Mouse (Mus musculus) forelimb bud, embryonic 11.5 days (tissue): ENCODE data around the gene Zfp791.
"Not testable (repeated sequence)": the region's sequence is repeated elsewhere in the genome, so short reads cannot be mapped to it uniquely, and the experiment has no call there.

ENCODE experiments used
- DNase-seq: peaks from one replicate; pipeline ENCODE4 v3.0.0-alpha.2; 2012; ENCODE audit warnings: low read depth, low spot score

Gene Zfp791

DNA sequence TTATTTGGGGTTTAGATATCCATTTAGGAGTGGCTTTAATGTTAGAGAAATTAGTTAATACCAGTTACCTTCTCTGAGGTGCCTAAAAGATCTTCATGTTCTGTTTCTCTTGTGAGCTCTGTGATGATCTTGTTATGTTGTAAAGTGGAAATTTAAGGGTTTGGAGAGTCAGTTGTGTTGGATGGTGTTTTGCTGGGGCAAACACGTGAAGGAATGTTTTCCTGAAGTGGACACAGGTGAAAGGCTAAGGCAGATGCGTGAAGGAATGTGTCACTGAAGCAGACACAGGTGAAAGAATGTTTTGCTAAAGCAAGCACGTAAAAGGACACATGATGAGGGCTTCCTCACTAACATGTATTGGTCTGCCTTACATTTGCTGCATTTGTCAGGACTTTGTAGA, at the start of gene Zfp791:
TSS of gene Zfp791 (minus strand) at position 101 of the 400 bp plus-strand sequence.
- no peak for DNase-seq

DNA sequence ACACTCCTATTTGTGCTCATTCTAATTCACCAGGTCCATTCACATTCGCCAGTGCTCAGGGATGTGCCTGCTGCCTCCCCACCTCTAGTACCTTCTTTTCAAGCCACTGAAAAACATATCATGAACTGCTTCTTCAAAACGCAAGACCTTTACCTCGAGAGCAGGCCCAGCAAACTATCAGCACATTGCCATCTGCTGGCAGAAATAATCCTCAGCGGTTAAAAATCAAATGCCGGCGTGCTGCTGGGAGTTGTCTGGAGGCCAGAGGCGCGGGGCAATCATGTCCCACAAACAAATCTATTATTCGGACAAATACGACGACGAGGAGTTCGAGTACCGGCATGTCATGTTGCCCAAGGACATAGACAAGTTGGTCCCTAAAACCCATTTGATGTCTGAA, 48.4 kb upstream of the Zfp791 start:
- peak; percentile 48 for DNase-seq

DNA sequence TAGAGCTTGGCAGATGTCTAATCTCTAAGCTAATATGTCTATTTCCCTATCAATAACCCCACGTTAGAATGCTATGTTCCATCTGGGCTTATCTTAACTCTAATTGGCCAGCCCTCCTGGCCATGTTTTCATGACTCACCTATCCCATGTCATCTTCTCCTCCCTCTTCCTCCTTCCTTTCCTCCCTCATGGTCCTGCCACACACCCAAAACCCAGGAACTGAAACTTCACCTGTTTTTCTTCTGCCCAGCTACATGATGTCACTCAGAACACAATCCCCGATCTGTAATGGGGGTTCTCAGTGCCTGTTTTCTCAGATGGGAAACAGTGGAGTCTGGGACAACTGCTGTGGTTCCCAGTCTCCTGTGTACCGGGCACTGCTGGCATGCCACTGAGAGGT, 28.7 kb upstream of the Zfp791 start, which contains the start of gene Cks1brt:
TSS of gene Cks1brt (plus strand) at position 301 of the 400 bp plus-strand sequence.
- DNase-seq: no peak

GRCm38 (mm10) chr8:85142516-85142915, 19.6 kb upstream of the Zfp791 start:
- no peak for DNase-seq

GRCm38 (mm10) chr8:85135690-85136089, 12.8 kb upstream of the Zfp791 start:
- DNase-seq: not testable (repeated sequence)

DNA sequence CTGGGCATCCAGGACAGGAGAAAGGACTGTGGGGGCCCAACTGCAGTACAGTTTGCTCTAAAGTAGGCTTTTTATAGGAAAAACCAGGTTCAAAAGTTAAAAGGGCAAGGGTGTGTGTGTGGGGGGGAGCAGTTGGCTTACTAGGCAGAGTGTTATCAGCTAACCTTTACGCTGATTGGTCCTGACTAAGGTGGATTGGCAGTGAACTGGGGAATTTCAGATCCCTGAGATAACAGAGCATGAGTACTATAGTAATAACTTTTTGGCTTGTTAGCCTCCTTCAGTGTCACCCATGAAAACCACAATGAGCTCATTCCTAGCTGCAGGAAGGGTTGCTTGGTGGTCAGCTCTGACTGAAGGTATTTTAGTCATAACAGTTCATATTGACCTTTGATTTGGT, 9.4 kb upstream of the Zfp791 start:
- no peak for DNase-seq

DNA sequence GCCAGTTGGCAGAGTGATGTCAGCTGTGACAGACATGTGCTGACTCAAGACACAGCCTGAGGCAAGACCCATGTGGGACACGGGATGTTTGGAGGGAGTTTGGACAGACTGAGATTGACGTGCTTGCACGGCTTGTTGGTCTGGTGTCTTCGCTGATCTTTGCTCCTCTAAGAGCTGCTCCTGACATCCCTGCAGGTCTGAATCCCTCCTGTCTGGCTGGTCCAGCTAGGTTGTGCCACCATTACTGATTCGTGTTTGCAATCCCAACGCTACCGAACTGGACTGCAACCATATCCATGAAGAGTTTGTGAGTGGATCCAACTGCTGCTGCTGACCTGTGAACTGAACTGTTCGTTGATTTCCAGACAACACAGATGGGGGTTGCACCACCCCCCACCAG, 796 bp upstream of the Zfp791 start:
- DNase-seq: no peak

DNA sequence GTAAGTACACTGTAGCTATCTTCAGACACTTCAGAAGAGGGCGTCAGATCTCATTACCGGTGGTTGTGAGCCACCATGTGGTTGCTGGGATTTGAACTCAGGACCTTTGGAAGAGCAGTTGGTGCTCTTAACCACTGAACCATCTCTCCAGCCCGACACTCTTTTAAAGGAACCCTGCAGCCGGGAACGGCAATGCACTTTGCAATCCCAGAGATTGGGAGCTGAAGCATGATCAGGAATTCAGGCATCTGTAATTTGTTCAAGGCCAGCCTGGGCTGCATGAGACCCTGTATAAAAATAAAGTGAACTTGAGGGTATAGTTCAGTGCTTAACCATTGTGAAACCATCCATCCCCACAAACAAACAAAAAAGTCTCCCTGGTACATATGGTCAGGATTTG, 2.6 kb downstream of the Zfp791 start:
- not testable (repeated sequence) for DNase-seq

- DNase-seq: peak; percentile 83
These were observed 3.6 kb downstream of the Zfp791 start for GRCm38 (mm10) chr8:85119052-85119981.

DNA sequence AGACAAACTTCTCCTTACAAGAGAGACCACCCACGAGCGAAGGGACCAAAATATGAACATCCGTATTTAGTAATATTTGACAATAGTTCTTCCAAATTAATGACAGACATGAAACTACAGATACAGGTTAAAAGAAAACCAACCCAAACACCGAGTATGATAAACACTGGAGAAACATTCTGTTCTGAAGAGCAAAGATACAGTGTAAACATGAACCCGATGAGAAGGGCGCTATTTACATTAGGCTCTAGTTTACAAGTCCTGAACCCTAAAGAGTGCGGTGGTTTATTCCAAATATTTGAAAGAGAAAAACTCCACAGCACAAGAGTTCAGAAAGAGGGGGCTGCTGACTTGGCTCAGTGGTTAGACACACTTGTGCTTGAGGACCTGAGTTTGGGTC, 5.9 kb downstream of the Zfp791 start:
- no peak for DNase-seq

- DNase-seq: no peak
These were observed 7.4 kb downstream of the Zfp791 start for GRCm38 (mm10) chr8:85115501-85115900.

- DNase-seq: no peak
These were observed 9.7 kb downstream of the Zfp791 start for GRCm38 (mm10) chr8:85113241-85113640.

DNA sequence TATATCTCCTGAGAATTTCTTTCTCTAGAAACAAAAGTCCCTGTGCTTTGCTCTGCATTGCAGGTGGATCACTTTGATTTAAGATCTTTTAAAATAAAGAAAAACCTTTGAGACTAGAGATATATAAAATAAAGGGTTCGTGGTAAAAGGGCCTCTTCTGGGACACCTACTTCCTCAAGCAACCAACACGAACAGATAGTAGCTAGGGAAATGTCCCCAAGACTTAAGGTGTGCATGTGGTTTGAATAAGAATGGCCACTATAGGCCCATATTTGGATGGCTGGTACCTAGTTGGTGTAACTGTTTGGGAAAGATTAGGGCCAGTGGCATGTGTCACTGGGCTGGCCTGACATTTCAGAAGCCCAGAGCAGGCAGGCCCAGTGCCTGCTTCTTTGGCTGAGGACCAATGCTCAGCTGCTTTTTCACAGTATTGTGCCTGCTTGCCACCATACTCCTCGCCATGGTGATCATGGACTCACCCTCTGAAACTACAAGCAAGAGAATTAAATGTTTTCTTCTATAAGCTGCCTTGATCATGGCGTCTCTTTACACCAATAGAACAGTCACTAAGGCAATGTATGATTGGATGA, 22.7 kb downstream of the Zfp791 start:
- DNase-seq: no peak

GRCm38 (mm10) chr8:85096850-85097249, 26.0 kb downstream of the Zfp791 start:
- no peak for DNase-seq

- no peak for DNase-seq
These were observed 26.7 kb downstream of the Zfp791 start for GRCm38 (mm10) chr8:85096196-85096595.

GRCm38 (mm10) chr8:85095566-85095965, 27.3 kb downstream of the Zfp791 start:
- DNase-seq: no peak

- no peak for DNase-seq
These were observed 27.8 kb downstream of the Zfp791 start for GRCm38 (mm10) chr8:85095051-85095450.

DNA sequence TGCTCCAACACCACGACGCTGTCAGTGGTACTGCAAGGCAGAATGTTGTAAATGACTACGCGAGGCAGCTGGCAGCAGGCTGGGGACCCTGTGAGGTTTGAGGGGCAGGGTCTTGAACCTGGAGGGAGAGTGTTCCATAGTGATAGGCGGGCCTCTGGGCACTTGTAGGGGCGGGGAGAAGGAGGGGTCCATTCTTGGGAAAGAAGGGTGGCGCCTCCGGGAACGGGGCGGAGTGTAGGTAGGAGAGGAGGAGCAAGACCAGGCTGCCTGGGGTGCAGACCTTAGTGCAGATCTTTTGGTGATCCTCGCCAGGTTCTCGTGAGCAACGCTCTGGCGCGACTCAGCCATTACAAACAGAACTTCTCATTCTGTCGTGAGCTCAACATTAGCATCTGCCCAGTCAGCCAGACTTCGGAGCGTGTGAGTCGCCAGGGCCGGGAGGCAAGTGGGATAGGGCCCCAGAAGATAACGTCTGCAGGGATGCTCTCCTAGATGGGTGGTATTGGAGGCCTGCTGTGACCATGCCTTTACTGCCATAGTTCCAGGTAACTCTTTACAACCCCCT, 31.3 kb downstream of the Zfp791 start:
- DNase-seq: no peak

DNA sequence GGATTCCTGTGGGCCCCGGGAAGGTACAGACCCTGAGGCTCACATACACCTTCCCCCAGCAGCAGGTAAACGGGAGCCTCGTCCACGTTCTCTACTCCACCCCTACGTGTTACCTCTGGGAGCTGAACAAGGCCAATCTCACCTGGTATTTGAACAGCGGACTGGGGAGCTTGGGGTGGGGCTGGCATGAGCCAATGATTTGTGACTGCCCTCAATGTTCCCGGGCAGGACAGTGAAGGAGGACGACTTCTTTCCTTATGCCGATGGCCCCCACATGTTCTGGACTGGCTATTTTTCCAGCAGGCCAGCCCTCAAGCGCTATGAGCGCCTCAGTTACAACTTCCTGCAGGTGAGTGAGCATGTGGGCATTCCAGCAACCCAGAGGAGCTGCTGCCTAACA, 32.0 kb downstream of the Zfp791 start:
- DNase-seq: no peak

DNA sequence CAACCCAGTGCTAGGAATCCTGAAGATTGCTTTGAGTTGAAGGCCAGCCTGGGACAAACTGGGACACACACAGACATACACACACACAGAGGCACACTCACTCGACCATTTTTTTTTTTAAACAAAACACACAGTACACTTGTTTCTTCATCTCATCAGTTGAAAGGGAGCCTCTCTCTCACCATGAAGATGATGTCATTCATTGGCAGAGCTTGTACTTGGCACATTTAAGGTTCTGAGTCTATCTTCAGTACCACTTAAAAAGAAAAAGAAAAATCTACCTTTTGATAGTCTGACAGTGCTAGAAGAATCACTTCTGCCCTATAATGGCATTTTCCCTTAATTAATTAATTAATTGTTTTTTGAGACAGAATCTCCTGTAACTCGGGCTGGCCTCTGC, 34.1 kb downstream of the Zfp791 start:
- no peak for DNase-seq

DNA sequence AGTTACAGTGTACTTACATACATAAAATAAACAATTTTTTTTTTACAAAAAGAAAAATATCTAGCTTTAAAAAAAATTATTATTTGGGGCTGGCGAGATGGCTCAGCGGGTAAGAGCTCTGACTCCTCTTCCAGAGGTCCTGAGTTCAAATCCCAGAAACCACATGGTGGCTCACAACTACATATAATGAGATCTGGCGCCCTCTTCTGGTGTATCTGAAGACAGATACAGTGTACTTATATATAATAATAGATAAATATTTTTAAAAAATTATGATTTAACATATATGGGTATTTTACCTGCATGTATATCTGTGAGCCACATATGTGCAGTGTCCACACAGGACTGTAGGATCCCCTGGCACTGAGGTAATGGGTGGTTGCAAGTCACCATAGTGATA, 36.7 kb downstream of the Zfp791 start:
- no peak for DNase-seq

DNA sequence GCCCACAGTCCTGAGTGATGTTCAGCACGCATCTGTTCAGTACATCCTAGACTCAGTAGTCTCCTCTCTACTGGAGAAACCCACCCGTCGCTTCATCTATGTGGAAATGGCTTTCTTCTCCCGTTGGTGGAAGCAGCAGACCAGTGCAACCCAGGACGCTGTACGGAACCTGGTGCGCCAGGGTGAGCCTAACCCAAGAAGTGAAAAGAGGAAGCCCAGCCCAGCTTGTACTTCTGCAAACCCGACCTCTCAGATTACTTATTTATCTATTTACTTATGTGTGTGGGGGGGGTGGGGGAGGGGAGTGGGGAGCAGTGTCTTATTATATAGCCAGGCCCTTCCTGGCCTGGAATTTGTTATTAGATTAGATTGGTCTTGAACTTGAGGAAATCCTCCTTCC, 38.3 kb downstream of the Zfp791 start:
- no peak for DNase-seq
